Mouse (Mus musculus) olfactory bulb, adult 2 months (tissue): ENCODE results near the gene Naa11.

Experiments
- CTCF ChIP-seq: fragments of 200-500 bp; IDR thresholded peaks from 2 replicates; pipeline ENCODE4 v1.5.1; 2012; ENCODE audit warnings: low read depth, mild to moderate bottlenecking, low read length, moderate library complexity; ENCODE audit not compliant: insufficient read depth
- POLR2A ChIP-seq: fragments of 200-500 bp; IDR thresholded peaks from 2 replicates; pipeline ENCODE4 v1.6.1; 2012; ENCODE audit warnings: mild to moderate bottlenecking, low read depth, low read length, moderate library complexity; ENCODE audit not compliant: insufficient read depth

DNA sequence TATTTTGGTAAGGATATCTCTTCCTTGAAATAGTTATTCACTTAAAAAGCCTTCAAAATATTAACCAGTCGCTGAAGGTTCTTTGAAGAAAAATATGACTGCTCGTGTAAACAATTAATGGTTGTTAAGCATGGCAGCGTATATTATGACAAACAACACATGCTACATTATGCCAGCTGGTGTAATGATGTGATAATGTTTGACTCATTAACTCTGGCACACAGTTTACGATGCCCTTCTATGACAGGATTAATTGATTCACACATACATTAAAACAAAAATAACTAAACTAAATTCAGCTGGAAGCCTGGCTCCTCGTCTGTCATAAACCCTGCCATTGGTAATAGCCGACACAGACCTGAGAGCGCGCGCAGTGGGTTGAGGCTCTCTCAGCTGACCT is 37.8 kb upstream of the Naa11 start:
- TF ChIP-seq CTCF = no peak
- TF ChIP-seq POLR2A = no peak
